In genomic region chr1:33040740-33041139, GRCm38 (mm10) we compare ENCODE assay signal across 27 mouse cellular contexts.
DNase-seq lines count a peak whose midpoint lies in the region; ATAC-seq and TF ChIP-seq lines count a peak whose summit lies in the region.
"Had no signal": no experiment of that assay in that cellular context is flagged by ENCODE, and none has a peak within 500 bp of the region (broad histone marks: within the 10 kb centered on the region; RNA-seq: fewer than 3 reads in every experiment).

No protein-coding gene starts in this region.

- no peaks in the 10 kb centered on the region for H3K9me3 ChIP-seq in forebrain, embryonic 13.5 days (replicated peaks)
- no peaks in the 10 kb centered on the region for H3K9me3 ChIP-seq in forebrain, embryonic 11.5 days (ENCODE audit: control insufficient read depth, low read length)
- no peaks in the 10 kb centered on the region for H3K9me3 ChIP-seq in forebrain, embryonic 16.5 days (ENCODE audit: control insufficient read depth, low read length)
- H3K9me3 ChIP-seq in forebrain, postnatal 0 days (ENCODE audit: low read length), result no peaks in the 10 kb centered on the region
- no peaks in the 10 kb centered on the region for H3K9me3 ChIP-seq in hindbrain, postnatal 0 days (ENCODE audit: low read length)
- H3K9me3 ChIP-seq in hindbrain, embryonic 11.5 days (ENCODE audit: control insufficient read depth, low read length), result no peaks in the 10 kb centered on the region
- H3K9me3 ChIP-seq: embryonic facial prominence, embryonic 12.5 days; embryonic facial prominence, embryonic 15.5 days; heart, embryonic 10.5 days; heart, embryonic 13.5 days; hindbrain, embryonic 13.5 days had no signal

- H3K4me1 ChIP-seq in forebrain, embryonic 13.5 days, result peaks cover 8% of the 10 kb centered on the region
- no peaks in the 10 kb centered on the region for H3K4me1 ChIP-seq in forebrain, embryonic 11.5 days (replicated peaks; ENCODE audit: control insufficient read depth, insufficient read depth, low read length)
- no peaks in the 10 kb centered on the region for H3K4me1 ChIP-seq in forebrain, embryonic 16.5 days (replicated peaks; ENCODE audit: control insufficient read depth, insufficient read depth, low read length)
- H3K4me1 ChIP-seq in forebrain, postnatal 0 days (ENCODE audit: insufficient read depth), result no peaks in the 10 kb centered on the region
- H3K4me1 ChIP-seq in hindbrain, postnatal 0 days (ENCODE audit: insufficient read depth, low read length), result no peaks in the 10 kb centered on the region
- H3K4me1 ChIP-seq in hindbrain, embryonic 11.5 days (replicated peaks; ENCODE audit: control insufficient read depth, insufficient read depth, low read length), result no peaks in the 10 kb centered on the region
- H3K4me1 ChIP-seq: embryonic facial prominence, embryonic 12.5 days; embryonic facial prominence, embryonic 15.5 days; heart, embryonic 10.5 days; heart, embryonic 13.5 days had no signal

- no peak overlapping the region for H3K4me3 ChIP-seq in forebrain, embryonic 13.5 days
- no peak overlapping the region for H3K4me3 ChIP-seq in forebrain, embryonic 11.5 days (ENCODE audit: low read depth, low read length)
- no peak overlapping the region for H3K4me3 ChIP-seq in forebrain, embryonic 16.5 days (replicated peaks; ENCODE audit: low read length)
- no peak overlapping the region for H3K4me3 ChIP-seq in forebrain, postnatal 0 days (ENCODE audit: low read depth, low read length)
- no peak overlapping the region for H3K4me3 ChIP-seq in hindbrain, postnatal 0 days (ENCODE audit: low read length)
- no peak overlapping the region for H3K4me3 ChIP-seq in hindbrain, embryonic 11.5 days (ENCODE audit: low read depth, low read length)
- H3K4me3 ChIP-seq: embryonic facial prominence, embryonic 12.5 days; embryonic facial prominence, embryonic 15.5 days; heart, adult 2 months; heart, embryonic 10.5 days; heart, embryonic 13.5 days; hindbrain, embryonic 13.5 days had no signal

- TF ChIP-seq CTCF in forebrain, postnatal 0 days (IDR thresholded peaks at IDR 0.05; ENCODE audit: low read depth), result no peak
- no peak for TF ChIP-seq CTCF in hindbrain, postnatal 0 days (IDR thresholded peaks at IDR 0.05; ENCODE audit: low read depth)
- TF ChIP-seq CTCF in brain, embryonic 14.5 days (IDR thresholded peaks at IDR 0.05; ENCODE audit: borderline replicate concordance, extremely low read depth, insufficient read depth, insufficient read length), result no peak

- no peak for TF ChIP-seq POLR2A in brain, embryonic 14.5 days (IDR thresholded peaks at IDR 0.05; ENCODE audit: borderline replicate concordance, extremely low read depth, insufficient read depth, insufficient read length, poor library complexity, severe bottlenecking)

- ATAC-seq in forebrain, embryonic 13.5 days, result peak; percentile 50
- no peak for ATAC-seq in forebrain, embryonic 11.5 days (replicated peaks; ENCODE audit: low FRiP score)
- peak; percentile 68; the same call in 1 of the 2 replicates for ATAC-seq in forebrain, embryonic 16.5 days
- ATAC-seq in forebrain, postnatal 0 days, result no peak; the same call in 1 of the 2 replicates
- 0 out of 2 replicates have a peak, but pooled peaks have one; percentile 58 for ATAC-seq in hindbrain, postnatal 0 days
- ATAC-seq in hindbrain, embryonic 11.5 days (ENCODE audit: low FRiP score), result no peak
- ATAC-seq: activated CD4-positive, CD25-positive, alpha-beta regulatory T cell, adult 4 months; inflammation-experienced regulatory T-cells, adult 6 months; intestine, embryonic 16.5 days had no signal

- no peak overlapping the region for H3K9ac ChIP-seq in forebrain, embryonic 13.5 days
- H3K9ac ChIP-seq in forebrain, embryonic 11.5 days (ENCODE audit: low read length), result no peak overlapping the region
- no peak overlapping the region for H3K9ac ChIP-seq in forebrain, embryonic 16.5 days (replicated peaks; ENCODE audit: low read depth, low read length)
- no peak overlapping the region for H3K9ac ChIP-seq in forebrain, postnatal 0 days
- no peak overlapping the region for H3K9ac ChIP-seq in hindbrain, postnatal 0 days (replicated peaks; ENCODE audit: low read length)
- no peak overlapping the region for H3K9ac ChIP-seq in hindbrain, embryonic 11.5 days (ENCODE audit: low read depth, low read length)
- H3K9ac ChIP-seq: embryonic facial prominence, embryonic 12.5 days; embryonic facial prominence, embryonic 15.5 days; heart, embryonic 13.5 days; hindbrain, embryonic 13.5 days had no signal

- H3K27me3 ChIP-seq in forebrain, embryonic 13.5 days, result no peaks in the 10 kb centered on the region
- H3K27me3 ChIP-seq in forebrain, embryonic 11.5 days (ENCODE audit: control insufficient read depth, insufficient read depth, low read length), result no peaks in the 10 kb centered on the region
- H3K27me3 ChIP-seq in forebrain, embryonic 16.5 days (replicated peaks; ENCODE audit: control insufficient read depth, insufficient read depth, low read length), result no peaks in the 10 kb centered on the region
- H3K27me3 ChIP-seq in forebrain, postnatal 0 days (ENCODE audit: insufficient read depth, low read length), result no peaks in the 10 kb centered on the region
- no peaks in the 10 kb centered on the region for H3K27me3 ChIP-seq in hindbrain, postnatal 0 days (ENCODE audit: insufficient read depth, low read length)
- H3K27me3 ChIP-seq in hindbrain, embryonic 11.5 days (ENCODE audit: control insufficient read depth, insufficient read depth, low read length), result no peaks in the 10 kb centered on the region
- H3K27me3 ChIP-seq: embryonic facial prominence, embryonic 12.5 days; embryonic facial prominence, embryonic 15.5 days; heart, embryonic 13.5 days; hindbrain, embryonic 13.5 days had no signal

- H3K4me2 ChIP-seq in forebrain, embryonic 13.5 days, result no peak overlapping the region
- no peak overlapping the region for H3K4me2 ChIP-seq in forebrain, embryonic 11.5 days (ENCODE audit: low read depth, low read length, severe bottlenecking)
- no peak overlapping the region for H3K4me2 ChIP-seq in forebrain, embryonic 16.5 days (ENCODE audit: low read length)
- no peak overlapping the region for H3K4me2 ChIP-seq in forebrain, postnatal 0 days (ENCODE audit: low read depth)
- no peak overlapping the region for H3K4me2 ChIP-seq in hindbrain, postnatal 0 days (ENCODE audit: low read depth, low read length)
- H3K4me2 ChIP-seq in hindbrain, embryonic 11.5 days (replicated peaks; ENCODE audit: low read depth, low read length), result no peak overlapping the region
- H3K4me2 ChIP-seq: embryonic facial prominence, embryonic 12.5 days; embryonic facial prominence, embryonic 15.5 days; heart, embryonic 13.5 days; hindbrain, embryonic 13.5 days had no signal

- DNase-seq in forebrain, embryonic 11.5 days (ENCODE audit: low spot score), result no peak
- DNase-seq in forebrain, postnatal 0 days, result no peak
- DNase-seq in hindbrain, postnatal 0 days (ENCODE audit: low spot score), result peak; percentile 32
- no peak for DNase-seq in hindbrain, embryonic 11.5 days (ENCODE audit: low spot score)
- peak; percentile 51 for DNase-seq in brain, embryonic 14.5 days (ENCODE audit: low read depth)
- DNase-seq: adrenal gland, postnatal 10 days; adrenal gland, postnatal 36 days; cerebellum, adult 11 months; cerebellum, adult 2 months; cerebellum, adult 9-11 months; cerebellum, postnatal 25 days; gastrocnemius, postnatal 10 days; gastrocnemius, postnatal 36 days; heart, adult 2 months; heart, postnatal 14 days; heart, postnatal 4 days; kidney, adult 18-20 months had no signal

- no peak overlapping the region for H3K27ac ChIP-seq in forebrain, embryonic 13.5 days
- H3K27ac ChIP-seq in forebrain, embryonic 11.5 days (ENCODE audit: low read depth, low read length), result no peak overlapping the region
- no peak overlapping the region for H3K27ac ChIP-seq in forebrain, embryonic 16.5 days (ENCODE audit: low read length)
- H3K27ac ChIP-seq in forebrain, postnatal 0 days (ENCODE audit: low read depth, low read length), result no peak overlapping the region
- H3K27ac ChIP-seq in hindbrain, postnatal 0 days, result no peak overlapping the region
- H3K27ac ChIP-seq in hindbrain, embryonic 11.5 days (ENCODE audit: low read depth, low read length), result no peak overlapping the region
- H3K27ac ChIP-seq: embryonic facial prominence, embryonic 12.5 days; embryonic facial prominence, embryonic 15.5 days; heart, adult 2 months; heart, embryonic 10.5 days; heart, embryonic 13.5 days; hindbrain, embryonic 13.5 days had no signal

- WGBS in forebrain, embryonic 13.5 days, result 87% methylated on average over 4 of the region's 4 CpGs
- 88% methylated on average over 4 of the region's 4 CpGs for WGBS in forebrain, embryonic 11.5 days
- 61% methylated on average over 4 of the region's 4 CpGs for WGBS in forebrain, embryonic 16.5 days
- 71% methylated on average over 4 of the region's 4 CpGs for WGBS in forebrain, postnatal 0 days
- WGBS in hindbrain, postnatal 0 days, result 60% methylated on average over 4 of the region's 4 CpGs
- 76% methylated on average over 4 of the region's 4 CpGs for WGBS in hindbrain, embryonic 11.5 days

- H3K36me3 ChIP-seq in forebrain, embryonic 13.5 days (ENCODE audit: poor library complexity, severe bottlenecking), result no peaks in the 10 kb centered on the region
- H3K36me3 ChIP-seq in forebrain, embryonic 11.5 days (ENCODE audit: control insufficient read depth, insufficient read depth, low read length), result no peaks in the 10 kb centered on the region
- H3K36me3 ChIP-seq in forebrain, embryonic 16.5 days (ENCODE audit: control insufficient read depth, insufficient read depth), result no peaks in the 10 kb centered on the region
- H3K36me3 ChIP-seq in forebrain, postnatal 0 days (ENCODE audit: insufficient read depth), result no peaks in the 10 kb centered on the region
- H3K36me3 ChIP-seq in hindbrain, postnatal 0 days (ENCODE audit: insufficient read depth, low read length), result no peaks in the 10 kb centered on the region
- no peaks in the 10 kb centered on the region for H3K36me3 ChIP-seq in hindbrain, embryonic 11.5 days (ENCODE audit: control insufficient read depth, insufficient read depth, low read length)
- H3K36me3 ChIP-seq: embryonic facial prominence, embryonic 12.5 days; embryonic facial prominence, embryonic 15.5 days; heart, embryonic 10.5 days; heart, embryonic 13.5 days; hindbrain, embryonic 13.5 days had no signal

Comparison
In these comparisons a context has a peak if more than half of its experiments do, and no peak if none do; other contexts are left out.
1. ATAC-seq: peak in forebrain, embryonic 13.5 days (single experiment), forebrain, embryonic 16.5 days (single experiment) and hindbrain, postnatal 0 days (single experiment); none in forebrain, embryonic 11.5 days (single experiment), forebrain, postnatal 0 days (single experiment) and hindbrain, embryonic 11.5 days (single experiment).
2. DNase-seq: peak in hindbrain, postnatal 0 days (single experiment) and brain, embryonic 14.5 days (single experiment); none in forebrain, embryonic 11.5 days (single experiment), forebrain, postnatal 0 days (single experiment) and hindbrain, embryonic 11.5 days (single experiment).